Mouse (Mus musculus) testis, adult 2 months (tissue): ENCODE measurements around the gene Marveld1.

Source experiments
- CTCF ChIP-seq: fragments of 200-500 bp; IDR thresholded peaks from 2 replicates; pipeline ENCODE4 v1.5.1; 2012; ENCODE audit warnings: low read depth, mild to moderate bottlenecking, inconsistent platforms, low read length, moderate library complexity; ENCODE audit not compliant: control insufficient read depth, insufficient read depth, insufficient replicate concordance
- POLR2A ChIP-seq: fragments of 200-500 bp; IDR thresholded peaks from 2 replicates; pipeline ENCODE4 v1.6.1; 2012; ENCODE audit warnings: low read depth, mild to moderate bottlenecking, inconsistent platforms, low read length, moderate library complexity; ENCODE audit not compliant: control insufficient read depth

GRCm38 (mm10) chr19:42198026-42198425 is 50.8 kb downstream of the Marveld1 start:
- TF ChIP-seq CTCF (no peak), POLR2A (no peak)
